Mouse (Mus musculus) forebrain, postnatal 0 days (tissue): Measurements from ENCODE around the gene Fes. TPM values are rescaled to one million over a fixed set of nuclear protein-coding genes. Genes with fewer than 3 reads are reported as not detected.

ENCODE experiments used
- ATAC-seq: fragments of 200-750 bp; cut with Nextera tagmentation; 2 replicates; pipeline ENCODE4 v1.8.0; 2017; ENCODE audit warnings: mild to moderate bottlenecking, moderate library complexity
- DNase-seq: peaks from one replicate; pipeline ENCODE4 v3.0.0-alpha.2; 2015
- H3K27ac ChIP-seq: fragments of 300-500 bp; sonication (generic); 2 replicates; pipeline ENCODE4 v1.5.1; 2014; ENCODE audit warnings: low read depth, mild to moderate bottlenecking, antibody characterized with exemption, low read length, moderate library complexity, mixed read lengths
- H3K27me3 ChIP-seq: fragments of 300-500 bp; sonication (generic); 2 replicates; pipeline ENCODE4 v1.6.1; 2014; ENCODE audit warnings: mild to moderate bottlenecking, low read length, mixed read lengths; ENCODE audit not compliant: insufficient read depth
- H3K36me3 ChIP-seq: fragments of 300-500 bp; sonication (generic); 2 replicates; pipeline ENCODE4 v1.6.1; 2014; ENCODE audit warnings: mild to moderate bottlenecking, moderate library complexity; ENCODE audit not compliant: insufficient read depth
- H3K4me1 ChIP-seq: fragments of 300-500 bp; sonication (generic); 2 replicates; pipeline ENCODE4 v1.6.1; 2014; ENCODE audit warnings: antibody characterized with exemption; ENCODE audit not compliant: insufficient read depth
- H3K4me2 ChIP-seq: fragments of 300-500 bp; sonication (generic); 2 replicates; pipeline ENCODE4 v1.6.1; 2014; ENCODE audit warnings: low read depth, mild to moderate bottlenecking, moderate library complexity
- H3K4me3 ChIP-seq: fragments of 300-500 bp; sonication (generic); 2 replicates; pipeline ENCODE4 v1.5.1; 2014; ENCODE audit warnings: low read depth, low read length, mixed read lengths
- H3K9ac ChIP-seq: fragments of 300-500 bp; sonication (generic); 2 replicates; pipeline ENCODE4 v1.6.1; 2014; ENCODE audit warnings: mild to moderate bottlenecking
- H3K9me3 ChIP-seq: fragments of 300-500 bp; sonication (generic); 2 replicates; pipeline ENCODE4 v1.6.1; 2016; ENCODE audit warnings: low read length
- CTCF ChIP-seq: sonication (generic); IDR thresholded peaks from 2 replicates; pipeline ENCODE4 v1.5.1; 2016; ENCODE audit warnings: antibody characterized with exemption, control low read depth, low read depth
- WGBS: fragments of 180-500 bp; shearing (Covaris S2); extraction: QIAGEN DNeasy Blood & Tissue Kit; methylation state at CpG from one replicate; pipeline ENCODE4 v1.1.7; 2014; 5-methylcytosine and 5-hydroxymethylcytosine counted together
- polyA plus RNA-seq: library from polyadenylated mRNA; unstranded; fragments of >200 nt; fragmentation: Nextera tagmentation; extraction: Ambion mirVana; gene quantifications from 2 replicates; pipeline ENCODE4 v1.2.1, GENCODE M21; 2015
- total RNA-seq: library from RNA; depleted of rRNA; stranded (reverse); fragments of >200 nt; gene quantifications from 2 replicates; pipeline ENCODE4 v1.2.3, GENCODE M21; 2014; rRNA removed

Gene Fes
- total RNA-seq (4.5 and 6.4 TPM in 2 replicates), polyA plus RNA-seq (2.5 and 2.8 TPM in 2 replicates)

GRCm38 (mm10) chr7:80387633-80388543 lies at the start of gene Fes:
Gene Fes, minus strand, starts transcription at chr7:80387946.
- H3K4me1 ChIP-seq, result no peaks in the 10 kb centered on the region
- TF ChIP-seq CTCF, result no peak
- ATAC-seq (no peak), DNase-seq (no peak)
- WGBS, result 21% methylated on average over 33 of the region's 33 CpGs
- H3K27ac ChIP-seq, result no peak within 1 kb of the TSS
- H3K9ac ChIP-seq, result peak within 1 kb of the TSS; percentile 25; the same call in 1 of the 2 replicates
- peaks cover 9% of the 10 kb centered on the region; the same call in 1 of the 2 replicates for H3K27me3 ChIP-seq
- H3K4me2 ChIP-seq, result peak within 1 kb of the TSS; percentile 13
- H3K36me3 ChIP-seq, result peaks cover 31% of the 10 kb centered on the region
- H3K4me3 ChIP-seq, result peak within 1 kb of the TSS; percentile 7; the same call in 1 of the 2 replicates
- no peaks in the 10 kb centered on the region for H3K9me3 ChIP-seq

DNA sequence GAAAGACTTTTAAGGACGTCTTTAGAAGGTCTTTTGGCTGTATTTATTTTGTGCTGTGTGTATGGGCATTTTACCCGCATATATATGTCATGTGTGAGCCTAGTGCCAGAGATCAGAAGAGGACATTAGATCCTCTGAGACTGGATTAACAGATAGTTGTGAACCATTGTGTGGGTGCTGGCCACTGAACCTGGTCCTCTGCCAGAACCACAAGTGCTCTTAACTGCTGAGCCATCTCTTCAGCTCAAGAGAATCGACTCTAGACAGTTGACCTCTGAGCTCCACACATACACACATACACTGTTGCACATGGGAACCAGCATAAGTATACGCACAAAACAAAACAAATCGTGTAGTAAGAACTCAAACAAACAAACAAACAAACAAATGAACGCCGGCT lies 48.8 kb upstream of the Fes start:
- Histone ChIP-seq H3K9ac (no peak overlapping the region), H3K4me3 (no peak overlapping the region), H3K4me2 (no peak overlapping the region), H3K36me3 (no peaks in the 10 kb centered on the region), H3K27ac (no peak overlapping the region), H3K27me3 (no peaks in the 10 kb centered on the region), H3K4me1 (0 out of 2 replicates have a peak, but pooled peaks cover 5% of the 10 kb centered on the region), H3K9me3 (no peaks in the 10 kb centered on the region)
- TF ChIP-seq CTCF, result no peak
- DNase-seq (no peak), ATAC-seq (no peak)
- WGBS, result 87% methylated on average over 7 of the region's 7 CpGs

DNA sequence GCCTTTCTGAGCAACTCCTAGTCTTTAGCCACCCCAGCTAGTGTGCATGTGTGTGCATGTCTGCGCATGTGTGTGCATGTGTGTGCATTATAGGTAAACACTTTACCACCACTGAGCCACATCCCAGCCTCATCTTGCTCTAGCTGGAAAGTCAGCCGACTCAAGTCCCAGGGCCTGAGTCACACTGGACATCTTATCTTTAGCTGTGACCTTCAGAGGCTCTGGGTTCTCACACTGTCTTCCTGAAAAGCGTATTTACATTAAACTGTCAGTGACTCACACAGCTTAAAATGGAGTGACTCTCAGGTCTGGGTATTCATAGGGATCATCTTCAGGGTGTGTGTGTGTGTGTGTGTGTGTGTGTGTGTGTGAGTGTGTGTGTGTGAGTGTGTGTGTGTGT lies 47.8 kb upstream of the Fes start:
- DNase-seq (no peak), ATAC-seq (no peak)
- Histone ChIP-seq H3K9me3 (no peaks in the 10 kb centered on the region), H3K4me2 (no peak overlapping the region), H3K4me1 (0 out of 2 replicates have a peak, but pooled peaks cover 2% of the 10 kb centered on the region), H3K36me3 (no peaks in the 10 kb centered on the region), H3K9ac (no peak overlapping the region), H3K27ac (no peak overlapping the region), H3K4me3 (no peak overlapping the region), H3K27me3 (no peaks in the 10 kb centered on the region)
- WGBS, result 89% methylated on average over 3 of the region's 3 CpGs
- TF ChIP-seq CTCF, result no peak

DNA sequence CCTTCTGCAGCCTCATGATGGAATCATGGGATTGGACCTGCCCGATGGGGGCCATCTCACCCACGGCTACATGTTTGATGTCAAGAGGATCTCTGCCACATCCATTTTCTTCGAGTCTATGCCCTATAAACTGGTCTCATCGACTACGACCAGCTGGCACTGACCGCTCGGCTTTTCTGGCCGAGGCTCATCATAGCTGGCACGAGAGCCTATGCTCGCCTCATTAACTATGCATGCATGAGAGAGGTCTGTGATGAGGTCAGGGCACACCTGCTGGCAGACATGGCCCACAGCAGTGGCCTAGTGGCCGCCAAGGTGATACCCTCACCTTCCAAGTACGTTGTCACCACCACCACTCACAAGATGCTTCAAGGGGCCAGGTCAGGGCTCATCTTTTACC lies 41.9 kb upstream of the Fes start:
- Histone ChIP-seq H3K4me1 (no peaks in the 10 kb centered on the region), H3K9me3 (no peaks in the 10 kb centered on the region), H3K36me3 (no peaks in the 10 kb centered on the region), H3K27ac (no peak overlapping the region), H3K4me2 (no peak overlapping the region), H3K4me3 (no peak overlapping the region), H3K9ac (no peak overlapping the region), H3K27me3 (no peaks in the 10 kb centered on the region)
- ATAC-seq, result no peak
- 92% methylated on average over 12 of the region's 12 CpGs for WGBS
- no peak for DNase-seq
- TF ChIP-seq CTCF, result no peak

- H3K27ac ChIP-seq, result no peak overlapping the region
- DNase-seq (no peak), ATAC-seq (no peak)
- 0 out of 2 replicates have a peak, but pooled peaks cover 4% of the 10 kb centered on the region for H3K4me1 ChIP-seq
- no peaks in the 10 kb centered on the region for H3K36me3 ChIP-seq
- no peak overlapping the region for H3K9ac ChIP-seq
- 84% methylated on average over 5 of the region's 5 CpGs for WGBS
- no peak overlapping the region for H3K4me2 ChIP-seq
- H3K4me3 ChIP-seq, result no peak overlapping the region
- no peaks in the 10 kb centered on the region for H3K9me3 ChIP-seq
- no peak for TF ChIP-seq CTCF
- no peaks in the 10 kb centered on the region for H3K27me3 ChIP-seq
These were observed 40.0 kb upstream of the Fes start for GRCm38 (mm10) chr7:80427730-80428129.

DNA sequence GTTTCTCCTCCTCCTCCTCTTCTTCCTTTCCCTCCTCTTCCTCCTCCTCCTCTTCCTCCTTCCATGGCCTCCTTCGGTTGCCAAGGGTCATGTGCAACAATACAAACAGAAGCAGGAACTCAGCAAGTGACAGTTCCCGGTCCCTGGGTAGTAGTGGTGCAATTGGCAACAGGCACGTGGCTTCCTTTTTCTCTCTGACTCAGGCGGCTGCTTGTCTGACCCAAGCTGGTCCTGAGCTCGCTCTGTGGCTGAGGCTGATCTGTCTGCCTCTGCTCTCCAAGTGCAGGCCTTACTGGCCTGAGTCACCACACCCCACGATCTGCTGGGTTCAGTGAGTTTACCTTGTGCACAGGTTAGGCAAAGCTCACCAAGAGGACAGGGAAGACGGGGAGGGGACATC lies 38.6 kb upstream of the Fes start:
- no peak for DNase-seq
- H3K4me2 ChIP-seq, result no peak overlapping the region
- no peak overlapping the region for H3K27ac ChIP-seq
- 81% methylated on average over 7 of the region's 7 CpGs for WGBS
- H3K9me3 ChIP-seq, result no peaks in the 10 kb centered on the region
- TF ChIP-seq CTCF, result no peak
- no peaks in the 10 kb centered on the region for H3K36me3 ChIP-seq
- H3K9ac ChIP-seq, result no peak overlapping the region
- H3K4me3 ChIP-seq, result no peak overlapping the region
- H3K4me1 ChIP-seq, result 0 out of 2 replicates have a peak, but pooled peaks cover 4% of the 10 kb centered on the region
- H3K27me3 ChIP-seq, result no peaks in the 10 kb centered on the region
- no peak for ATAC-seq

DNA sequence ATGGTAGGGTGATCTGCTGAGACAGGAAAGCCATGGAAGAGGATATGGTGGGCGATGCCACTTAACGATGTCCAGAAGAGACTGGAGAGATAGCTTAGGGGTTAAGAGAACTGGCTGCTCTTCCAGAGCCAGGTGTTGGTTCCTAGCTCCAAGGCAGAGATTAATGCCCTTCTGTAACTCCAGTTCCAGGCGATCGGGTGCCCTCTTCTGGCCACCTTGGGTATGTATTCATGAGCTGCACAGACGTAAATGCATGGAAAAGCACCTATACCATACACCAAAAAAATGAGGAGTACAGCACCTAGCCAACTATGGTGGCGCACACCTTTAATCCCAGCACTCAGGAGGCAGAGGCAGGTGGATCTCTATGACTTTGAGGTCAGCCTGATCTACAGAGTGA lies 37.0 kb upstream of the Fes start:
- H3K27me3 ChIP-seq, result no peaks in the 10 kb centered on the region
- no peak overlapping the region for H3K9ac ChIP-seq
- H3K4me1 ChIP-seq, result 0 out of 2 replicates have a peak, but pooled peaks cover 4% of the 10 kb centered on the region
- H3K9me3 ChIP-seq, result no peaks in the 10 kb centered on the region
- TF ChIP-seq CTCF, result no peak
- H3K4me3 ChIP-seq, result no peak overlapping the region
- H3K4me2 ChIP-seq, result no peak overlapping the region
- no peak overlapping the region for H3K27ac ChIP-seq
- DNase-seq (no peak), ATAC-seq (no peak)
- 83% methylated on average over 6 of the region's 6 CpGs for WGBS
- no peaks in the 10 kb centered on the region for H3K36me3 ChIP-seq
